Mouse (Mus musculus) forebrain, embryonic 13.5 days (tissue): ENCODE results near the gene Fanci. TPM values are rescaled to one million over a fixed set of nuclear protein-coding genes. Genes with fewer than 3 reads are reported as not detected.

ENCODE experiments used
- ATAC-seq: fragments of 200-750 bp; cut with Nextera tagmentation; 2 replicates; pipeline ENCODE4 v1.8.0; 2017
- H3K27ac ChIP-seq: fragments of 300-500 bp; sonication (generic); 2 replicates; pipeline ENCODE4 v1.5.1; 2015; ENCODE audit warnings: inconsistent platforms, mild to moderate bottlenecking, moderate library complexity
- H3K27me3 ChIP-seq: fragments of 300-500 bp; sonication (generic); 2 replicates; pipeline ENCODE4 v1.6.1; 2015; ENCODE audit warnings: mild to moderate bottlenecking, inconsistent platforms
- H3K36me3 ChIP-seq: fragments of 300-500 bp; sonication (generic); 2 replicates; pipeline ENCODE4 v1.6.1; 2015; ENCODE audit warnings: mild to moderate bottlenecking, inconsistent platforms; ENCODE audit not compliant: poor library complexity, severe bottlenecking
- H3K4me1 ChIP-seq: fragments of 300-500 bp; sonication (generic); 2 replicates; pipeline ENCODE4 v1.6.1; 2015; ENCODE audit warnings: inconsistent platforms
- H3K4me2 ChIP-seq: fragments of 300-500 bp; sonication (generic); 2 replicates; pipeline ENCODE4 v1.6.1; 2015; ENCODE audit warnings: inconsistent platforms, mild to moderate bottlenecking, moderate library complexity
- H3K4me3 ChIP-seq: fragments of 300-500 bp; sonication (generic); 2 replicates; pipeline ENCODE4 v1.5.1; 2015; ENCODE audit warnings: mild to moderate bottlenecking, inconsistent platforms
- H3K9ac ChIP-seq: fragments of 300-500 bp; sonication (generic); 2 replicates; pipeline ENCODE4 v1.6.1; 2015; ENCODE audit warnings: mild to moderate bottlenecking, inconsistent platforms
- H3K9me3 ChIP-seq: fragments of 300-500 bp; sonication (generic); replicated peaks from 2 replicates; pipeline ENCODE4 v1.6.1; 2016; ENCODE audit warnings: inconsistent platforms
- whole genome bisulfite sequencing: fragments of 180-500 bp; shearing (Covaris S2); methylation state at CpG from one replicate; pipeline ENCODE4 v1.1.7; 2015; 5-methylcytosine and 5-hydroxymethylcytosine counted together
- polyA plus RNA-seq: library from polyadenylated mRNA; unstranded; fragments of >200 nt; fragmentation: Nextera tagmentation; extraction: Ambion mirVana; gene quantifications from 2 replicates; pipeline ENCODE4 v1.2.1, GENCODE M21; 2015

The Fanci gene
- polyA plus RNA-seq, 1 experiment from 2014 or later = 10.3 TPM

GRCm38 (mm10) chr7:79422876-79423275, 31.1 kb downstream of the Fanci start:
- no peak overlapping the region for H3K4me2 ChIP-seq
- 94% methylated on average over 10 of the region's 10 CpGs for WGBS
- no peaks in the 10 kb centered on the region for H3K4me1 ChIP-seq
- H3K4me3 ChIP-seq = no peak overlapping the region
- no peaks in the 10 kb centered on the region for H3K9me3 ChIP-seq
- no peak overlapping the region for H3K9ac ChIP-seq
- H3K27me3 ChIP-seq = no peaks in the 10 kb centered on the region
- ATAC-seq = no peak
- H3K36me3 ChIP-seq = peaks cover 16% of the 10 kb centered on the region
- no peak overlapping the region for H3K27ac ChIP-seq

GRCm38 (mm10) chr7:79425804-79426203, 34.1 kb downstream of the Fanci start:
- H3K27ac ChIP-seq = no peak overlapping the region
- 73% methylated on average over 10 of the region's 10 CpGs for WGBS
- no peaks in the 10 kb centered on the region for H3K4me1 ChIP-seq
- H3K4me3 ChIP-seq = no peak overlapping the region
- H3K4me2 ChIP-seq = no peak overlapping the region
- no peaks in the 10 kb centered on the region for H3K9me3 ChIP-seq
- H3K36me3 ChIP-seq = peaks cover 13% of the 10 kb centered on the region
- no peaks in the 10 kb centered on the region for H3K27me3 ChIP-seq
- H3K9ac ChIP-seq = no peak overlapping the region
- no peak for ATAC-seq

- Histone ChIP-seq H3K27ac (no peak overlapping the region), H3K4me2 (no peak overlapping the region), H3K4me1 (no peaks in the 10 kb centered on the region), H3K9ac (no peak overlapping the region), H3K27me3 (no peaks in the 10 kb centered on the region), H3K36me3 (peaks cover 19% of the 10 kb centered on the region), H3K9me3 (no peaks in the 10 kb centered on the region), H3K4me3 (no peak overlapping the region)
- ATAC-seq = no peak
- 57% methylated on average over 5 of the region's 5 CpGs for WGBS
Observed at GRCm38 (mm10) chr7:79428243-79428642, 36.5 kb downstream of the Fanci start.

GRCm38 (mm10) chr7:79440035-79440434, 48.3 kb downstream of the Fanci start:
- no peak overlapping the region for H3K4me3 ChIP-seq
- H3K4me1 ChIP-seq = no peaks in the 10 kb centered on the region
- no peak overlapping the region for H3K9ac ChIP-seq
- ATAC-seq = no peak
- no peaks in the 10 kb centered on the region for H3K27me3 ChIP-seq
- no peaks in the 10 kb centered on the region for H3K9me3 ChIP-seq
- peaks cover 54% of the 10 kb centered on the region for H3K36me3 ChIP-seq
- H3K27ac ChIP-seq = no peak overlapping the region
- WGBS = 86% methylated on average over 2 of the region's 2 CpGs
- no peak overlapping the region for H3K4me2 ChIP-seq

GRCm38 (mm10) chr7:79447048-79447447, 55.3 kb downstream of the Fanci start:
- H3K9ac ChIP-seq = no peak overlapping the region
- H3K4me2 ChIP-seq = no peak overlapping the region
- no peak overlapping the region for H3K4me3 ChIP-seq
- WGBS = 92% methylated on average over 2 of the region's 2 CpGs
- H3K27me3 ChIP-seq = no peaks in the 10 kb centered on the region
- no peaks in the 10 kb centered on the region for H3K9me3 ChIP-seq
- H3K36me3 ChIP-seq = peaks cover 99% of the 10 kb centered on the region
- ATAC-seq = no peak
- H3K4me1 ChIP-seq = no peaks in the 10 kb centered on the region
- H3K27ac ChIP-seq = no peak overlapping the region

GRCm38 (mm10) chr7:79447486-79447885, 55.8 kb downstream of the Fanci start:
- Histone ChIP-seq H3K27me3 (no peaks in the 10 kb centered on the region), H3K4me1 (no peaks in the 10 kb centered on the region), H3K36me3 (peaks cover 99% of the 10 kb centered on the region), H3K9ac (no peak overlapping the region), H3K4me2 (no peak overlapping the region), H3K4me3 (no peak overlapping the region), H3K27ac (no peak overlapping the region), H3K9me3 (no peaks in the 10 kb centered on the region)
- WGBS = 93% methylated on average over 3 of the region's 3 CpGs
- no peak for ATAC-seq

- ATAC-seq = no peak
- Histone ChIP-seq H3K27me3 (no peaks in the 10 kb centered on the region), H3K4me1 (peaks cover 21% of the 10 kb centered on the region), H3K36me3 (peaks cover 66% of the 10 kb centered on the region), H3K9me3 (no peaks in the 10 kb centered on the region), H3K4me3 (no peak overlapping the region), H3K9ac (no peak overlapping the region), H3K4me2 (no peak overlapping the region), H3K27ac (no peak overlapping the region)
- WGBS = 86% methylated on average over 10 of the region's 10 CpGs
Observed at GRCm38 (mm10) chr7:79461721-79462120, 70.0 kb downstream of the Fanci start.

- Histone ChIP-seq H3K4me1 (peaks cover 29% of the 10 kb centered on the region), H3K4me2 (no peak overlapping the region; the same call in 1 of the 2 replicates), H3K9me3 (no peaks in the 10 kb centered on the region), H3K9ac (no peak overlapping the region), H3K27ac (no peak overlapping the region), H3K4me3 (no peak overlapping the region), H3K36me3 (peaks cover 47% of the 10 kb centered on the region), H3K27me3 (no peaks in the 10 kb centered on the region)
- 91% methylated on average over 11 of the region's 11 CpGs for WGBS
- no peak for ATAC-seq
Observed at GRCm38 (mm10) chr7:79463376-79464077, 71.8 kb downstream of the Fanci start.

GRCm38 (mm10) chr7:79464776-79465420, 73.2 kb downstream of the Fanci start:
- Histone ChIP-seq H3K36me3 (peaks cover 34% of the 10 kb centered on the region), H3K9ac (peak overlapping the region; percentile 83), H3K4me1 (peaks cover 29% of the 10 kb centered on the region), H3K4me2 (peak overlapping the region; percentile 94), H3K27ac (no peak overlapping the region), H3K27me3 (no peaks in the 10 kb centered on the region), H3K9me3 (no peaks in the 10 kb centered on the region), H3K4me3 (peak overlapping the region; percentile 88)
- WGBS = 6% methylated on average over 47 of the region's 47 CpGs
- no peak for ATAC-seq

- WGBS = under 1% methylated on average over 30 of the region's 47 CpGs
- Histone ChIP-seq H3K9me3 (no peaks in the 10 kb centered on the region), H3K4me3 (peak overlapping the region; percentile 88), H3K4me1 (peaks cover 29% of the 10 kb centered on the region), H3K27ac (peak overlapping the region; percentile 86), H3K27me3 (no peaks in the 10 kb centered on the region), H3K36me3 (peaks cover 27% of the 10 kb centered on the region), H3K4me2 (peak overlapping the region; percentile 94), H3K9ac (peak overlapping the region; percentile 83)
- ATAC-seq = peak; percentile 71
Observed at GRCm38 (mm10) chr7:79465461-79466044, 73.8 kb downstream of the Fanci start.

GRCm38 (mm10) chr7:79466053-79466901, 74.5 kb downstream of the Fanci start, which contains the start of gene Polg:
Gene Polg, minus strand, starts transcription at chr7:79466362.
- Histone ChIP-seq H3K4me1 (peaks cover 29% of the 10 kb centered on the region), H3K27me3 (no peaks in the 10 kb centered on the region), H3K36me3 (peaks cover 20% of the 10 kb centered on the region), H3K4me2 (peak within 1 kb of the TSS; percentile 94), H3K9ac (peak within 1 kb of the TSS; percentile 83), H3K9me3 (no peaks in the 10 kb centered on the region), H3K27ac (peak within 1 kb of the TSS; percentile 86), H3K4me3 (peak within 1 kb of the TSS; percentile 88)
- under 1% methylated on average over 54 of the region's 76 CpGs for WGBS
- peak; percentile 97 for ATAC-seq
